Mouse (Mus musculus): ENCODE data around the gene Mcf2l.

- TF ChIP-seq MAFK (IDR thresholded peaks at IDR 0.05; ENCODE audit: insufficient read depth, low read depth, low read length) (no peak), ZC3H11A (IDR thresholded peaks at IDR 0.05; ENCODE audit: borderline replicate concordance, low read depth, low read length) (no peak), HCFC1 (IDR thresholded peaks at IDR 0.05; ENCODE audit: borderline replicate concordance, insufficient read depth, low read length) (no peak), ZNF384 (IDR thresholded peaks at IDR 0.05; ENCODE audit: low read depth, low read length) (no peak)
Observed at GRCm38 (mm10) chr8:13041459-13041858, 167.9 kb downstream of the Mcf2l start.
